Mouse (Mus musculus): ENCODE measurements at regions not wholly inside any gene's neighbourhood (a gene's known extent, or its start where the extent isn't known, plus 50 kb on each side); places are given as distances from the start of the nearest gene placed in this dataset.
A peak's percentile ranks its signal among the peaks of the same experiment; 100 is the strongest.

GRCm38 (mm10) chr15:5658796-5659195 lies 414.8 kb upstream of the Ptger4 start:
- DNase-seq (peak; percentile 63), ATAC-seq (ENCODE audit: low read depth) (peak; percentile 100)
- Histone ChIP-seq H3K27ac (no peak overlapping the region; the same call in 1 of the 2 replicates), H3K4me2 (peak overlapping the region; percentile 15), H3K4me3 (replicated peaks) (no peak overlapping the region), H3K4me1 (replicated peaks) (peaks cover 12% of the 10 kb centered on the region), H3K27me3 (no peaks in the 10 kb centered on the region), H3K9me3 (replicated peaks) (no peaks in the 10 kb centered on the region), H3K36me3 (no peaks in the 10 kb centered on the region), H3K9ac (no peak overlapping the region)
- 33% methylated on average over 6 of the region's 6 CpGs for WGBS (ENCODE audit: insufficient replicate concordance)

GRCm38 (mm10) chr15:5660819-5661218 lies 416.8 kb upstream of the Ptger4 start:
- no peak overlapping the region for H3K27ac ChIP-seq
- no peaks in the 10 kb centered on the region for H3K9me3 ChIP-seq (replicated peaks)
- peaks cover 12% of the 10 kb centered on the region for H3K4me1 ChIP-seq (replicated peaks)
- no peak for DNase-seq
- no peaks in the 10 kb centered on the region for H3K36me3 ChIP-seq
- H3K9ac ChIP-seq = no peak overlapping the region
- 39% methylated on average over 3 of the region's 3 CpGs for WGBS (ENCODE audit: insufficient replicate concordance)
- no peaks in the 10 kb centered on the region for H3K27me3 ChIP-seq
- no peak overlapping the region for H3K4me3 ChIP-seq (replicated peaks)
- no peak overlapping the region for H3K4me2 ChIP-seq
- no peak for ATAC-seq (ENCODE audit: low read depth)

- Histone ChIP-seq H3K9me3 (replicated peaks) (no peaks in the 10 kb centered on the region), H3K9ac (no peak overlapping the region), H3K27ac (no peak overlapping the region), H3K4me2 (no peak overlapping the region), H3K27me3 (no peaks in the 10 kb centered on the region), H3K4me1 (replicated peaks) (no peaks in the 10 kb centered on the region), H3K4me3 (replicated peaks) (no peak overlapping the region), H3K36me3 (no peaks in the 10 kb centered on the region)
- DNase-seq = no peak
- no peak for ATAC-seq (ENCODE audit: low read depth)
Measured at GRCm38 (mm10) chr15:5671781-5672180, 427.8 kb upstream of the Ptger4 start.

GRCm38 (mm10) chr15:5676704-5677103 lies 432.7 kb upstream of the Ptger4 start:
- Histone ChIP-seq H3K9me3 (replicated peaks) (no peaks in the 10 kb centered on the region), H3K27ac (no peak overlapping the region), H3K4me2 (no peak overlapping the region), H3K4me3 (replicated peaks) (no peak overlapping the region), H3K36me3 (no peaks in the 10 kb centered on the region), H3K9ac (no peak overlapping the region), H3K4me1 (replicated peaks) (no peaks in the 10 kb centered on the region), H3K27me3 (no peaks in the 10 kb centered on the region)
- ATAC-seq (ENCODE audit: low read depth) (no peak), DNase-seq (no peak)
- 53% methylated on average over 3 of the region's 3 CpGs for WGBS (ENCODE audit: insufficient replicate concordance)

- no peak for DNase-seq
- Histone ChIP-seq H3K9me3 (replicated peaks) (no peaks in the 10 kb centered on the region), H3K4me2 (no peak overlapping the region), H3K27me3 (no peaks in the 10 kb centered on the region), H3K4me1 (replicated peaks) (no peaks in the 10 kb centered on the region), H3K27ac (no peak overlapping the region), H3K9ac (no peak overlapping the region), H3K4me3 (replicated peaks) (no peak overlapping the region), H3K36me3 (no peaks in the 10 kb centered on the region)
- ATAC-seq (ENCODE audit: low read depth) = no peak
- whole genome bisulfite sequencing (ENCODE audit: insufficient replicate concordance) = 64% methylated on average over 1 of the region's 1 CpGs
Measured at GRCm38 (mm10) chr15:5693810-5694209, 449.8 kb upstream of the Ptger4 start.

GRCm38 (mm10) chr15:5695015-5695414 lies 451.0 kb upstream of the Ptger4 start:
- no peak overlapping the region for H3K9ac ChIP-seq
- no peak overlapping the region for H3K4me3 ChIP-seq (replicated peaks)
- H3K27ac ChIP-seq = no peak overlapping the region
- DNase-seq = no peak
- ATAC-seq (ENCODE audit: low read depth) = no peak
- WGBS (ENCODE audit: insufficient replicate concordance) = 48% methylated on average over 3 of the region's 3 CpGs
- no peaks in the 10 kb centered on the region for H3K27me3 ChIP-seq
- no peak overlapping the region for H3K4me2 ChIP-seq
- no peaks in the 10 kb centered on the region for H3K36me3 ChIP-seq
- no peaks in the 10 kb centered on the region for H3K4me1 ChIP-seq (replicated peaks)
- no peaks in the 10 kb centered on the region for H3K9me3 ChIP-seq (replicated peaks)

- no peak overlapping the region for H3K4me2 ChIP-seq
- no peak overlapping the region for H3K27ac ChIP-seq
- ATAC-seq (ENCODE audit: low read depth) = no peak
- DNase-seq = no peak
- no peaks in the 10 kb centered on the region for H3K4me1 ChIP-seq (replicated peaks)
- H3K9ac ChIP-seq = no peak overlapping the region
- no peaks in the 10 kb centered on the region for H3K27me3 ChIP-seq
- WGBS (ENCODE audit: insufficient replicate concordance) = 47% methylated on average over 5 of the region's 5 CpGs
- no peaks in the 10 kb centered on the region for H3K9me3 ChIP-seq (replicated peaks)
- no peak overlapping the region for H3K4me3 ChIP-seq (replicated peaks)
- no peaks in the 10 kb centered on the region for H3K36me3 ChIP-seq
Measured at GRCm38 (mm10) chr15:5708454-5708853, 464.5 kb upstream of the Ptger4 start.

GRCm38 (mm10) chr15:5740658-5741057 lies 496.7 kb upstream of the Ptger4 start:
- no peak for DNase-seq
- WGBS (ENCODE audit: insufficient replicate concordance) = 28% methylated on average over 1 of the region's 1 CpGs

GRCm38 (mm10) chr15:5743893-5744292 lies 499.9 kb upstream of the Ptger4 start:
- 82% methylated on average over 5 of the region's 5 CpGs for WGBS (ENCODE audit: insufficient replicate concordance)
- no peak overlapping the region for H3K27ac ChIP-seq
- no peak overlapping the region for H3K4me3 ChIP-seq (replicated peaks)
- ATAC-seq (ENCODE audit: low read depth) (no peak), DNase-seq (no peak)
- no peak overlapping the region for H3K4me2 ChIP-seq
- H3K9ac ChIP-seq = no peak overlapping the region
- no peaks in the 10 kb centered on the region for H3K27me3 ChIP-seq
- H3K9me3 ChIP-seq (replicated peaks) = no peaks in the 10 kb centered on the region
- H3K36me3 ChIP-seq = no peaks in the 10 kb centered on the region
- no peaks in the 10 kb centered on the region for H3K4me1 ChIP-seq (replicated peaks)

More at GRCm38 (mm10) chr15:5740658-5741057, 496.7 kb upstream of the Ptger4 start:
- no peak overlapping the region for H3K4me2 ChIP-seq
- no peak for ATAC-seq (ENCODE audit: low read depth)
- H3K27ac ChIP-seq = no peak overlapping the region
- H3K4me3 ChIP-seq (replicated peaks) = no peak overlapping the region
- no peaks in the 10 kb centered on the region for H3K4me1 ChIP-seq (replicated peaks)
- no peaks in the 10 kb centered on the region for H3K36me3 ChIP-seq
- H3K9me3 ChIP-seq (replicated peaks) = no peaks in the 10 kb centered on the region
- no peaks in the 10 kb centered on the region for H3K27me3 ChIP-seq
- no peak overlapping the region for H3K9ac ChIP-seq

- ATAC-seq (ENCODE audit: low read depth) = no peak
- Histone ChIP-seq H3K9me3 (replicated peaks) (no peaks in the 10 kb centered on the region), H3K27me3 (no peaks in the 10 kb centered on the region), H3K27ac (no peak overlapping the region), H3K4me1 (replicated peaks) (no peaks in the 10 kb centered on the region), H3K4me2 (no peak overlapping the region), H3K4me3 (replicated peaks) (no peak overlapping the region), H3K36me3 (no peaks in the 10 kb centered on the region), H3K9ac (no peak overlapping the region)
- DNase-seq = no peak
- 56% methylated on average over 2 of the region's 2 CpGs for WGBS (ENCODE audit: insufficient replicate concordance)
Measured at GRCm38 (mm10) chr15:5758690-5759089, 514.7 kb upstream of the Ptger4 start.

GRCm38 (mm10) chr15:5762216-5762615 lies 518.2 kb upstream of the Ptger4 start:
- DNase-seq (no peak), ATAC-seq (ENCODE audit: low read depth) (no peak)
- no peaks in the 10 kb centered on the region for H3K9me3 ChIP-seq (replicated peaks)
- H3K36me3 ChIP-seq = no peaks in the 10 kb centered on the region
- H3K9ac ChIP-seq = no peak overlapping the region
- no peaks in the 10 kb centered on the region for H3K4me1 ChIP-seq (replicated peaks)
- no peak overlapping the region for H3K27ac ChIP-seq
- no peak overlapping the region for H3K4me2 ChIP-seq
- WGBS (ENCODE audit: insufficient replicate concordance) = 68% methylated on average over 4 of the region's 4 CpGs
- no peak overlapping the region for H3K4me3 ChIP-seq (replicated peaks)
- no peaks in the 10 kb centered on the region for H3K27me3 ChIP-seq

- Histone ChIP-seq H3K4me1 (replicated peaks) (no peaks in the 10 kb centered on the region), H3K9ac (no peak overlapping the region), H3K27ac (no peak overlapping the region), H3K4me2 (no peak overlapping the region), H3K36me3 (no peaks in the 10 kb centered on the region), H3K4me3 (replicated peaks) (no peak overlapping the region), H3K27me3 (no peaks in the 10 kb centered on the region), H3K9me3 (replicated peaks) (no peaks in the 10 kb centered on the region)
- ATAC-seq (ENCODE audit: low read depth) (no peak), DNase-seq (no peak)
- 56% methylated on average over 4 of the region's 4 CpGs for WGBS (ENCODE audit: insufficient replicate concordance)
Measured at GRCm38 (mm10) chr15:5777074-5777473, 522.5 kb upstream of the Dab2 start.
